ENCODE assay signal across 9 mouse cellular contexts in the genomic region with DNA sequence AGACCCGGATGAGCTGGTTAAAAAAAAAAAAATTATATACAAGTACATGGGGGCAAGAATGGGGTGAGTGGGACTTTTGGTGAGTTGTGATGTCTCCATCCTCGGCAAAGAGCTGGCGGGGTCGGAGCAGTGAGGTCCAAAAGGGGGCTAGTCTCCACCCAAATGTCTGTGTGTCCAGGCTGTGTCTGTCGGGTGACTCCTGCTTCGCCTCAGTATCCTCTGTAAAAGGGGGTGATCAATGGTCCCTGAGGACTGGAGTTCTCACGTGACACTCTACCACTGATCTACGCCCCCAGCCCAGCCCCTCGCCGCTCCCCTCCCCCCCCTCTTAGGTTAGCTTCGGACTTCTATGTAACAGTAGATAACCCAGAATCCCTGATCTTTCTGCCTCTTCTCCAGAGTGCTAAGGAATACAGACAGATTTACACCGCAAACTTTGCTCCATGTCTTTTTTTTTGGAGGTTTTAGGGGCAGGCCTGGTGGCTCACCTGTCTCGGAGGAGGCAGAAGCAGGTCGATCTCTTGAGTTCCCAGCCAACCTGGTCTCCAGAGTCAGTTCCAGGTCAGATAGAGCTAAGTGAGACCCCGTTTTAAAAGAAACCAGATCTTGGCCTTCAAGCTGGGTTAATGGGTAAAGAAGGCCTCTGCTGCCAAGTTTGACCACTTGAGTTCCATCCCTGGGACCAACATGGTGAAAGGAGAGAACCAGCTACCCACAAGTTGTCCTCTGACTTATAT. TPM values are rescaled to one million over a fixed set of nuclear protein-coding genes. Genes with fewer than 3 reads are reported as not detected.
A peak's percentile ranks its signal among the peaks of the same experiment; 100 is the strongest.
DNase-seq lines count a peak whose midpoint lies in the region; ATAC-seq and TF ChIP-seq lines count a peak whose summit lies in the region.
"Had no signal": no experiment of that assay in that cellular context is flagged by ENCODE, and none has a peak within 500 bp of the region (broad histone marks: within the 10 kb centered on the region; RNA-seq: fewer than 3 reads in every experiment).

No protein-coding gene starts in this region.

- peak overlapping the region; percentile 83 for H3K4me2 ChIP-seq in heart, embryonic 11.5 days
- H3K4me2 ChIP-seq in forebrain, embryonic 15.5 days (replicated peaks): peak overlapping the region; percentile 62
- peak overlapping the region; percentile 96 for H3K4me2 ChIP-seq in liver, embryonic 16.5 days (ENCODE audit: low read depth, low read length)

- peaks cover 24% of the 10 kb centered on the region for H3K36me3 ChIP-seq in heart, embryonic 11.5 days (ENCODE audit: control insufficient read depth, insufficient read depth, low read length)
- H3K36me3 ChIP-seq in ES-E14 (ENCODE audit: control insufficient read depth, insufficient read depth, low read length, poor library complexity, severe bottlenecking): peaks cover 32% of the 10 kb centered on the region
- peaks cover 24% of the 10 kb centered on the region for H3K36me3 ChIP-seq in forebrain, embryonic 15.5 days
- H3K36me3 ChIP-seq in liver, embryonic 16.5 days (ENCODE audit: control insufficient read depth, insufficient read depth): peaks cover 21% of the 10 kb centered on the region

- no peak for ATAC-seq in heart, embryonic 11.5 days (replicated peaks; ENCODE audit: insufficient number of reproducible peaks, low FRiP score, low TSS enrichment)
- ATAC-seq in forebrain, embryonic 15.5 days (replicated peaks): no peak
- ATAC-seq in liver, embryonic 16.5 days (ENCODE audit: low read depth): no peak
- no peak for ATAC-seq in activated CD4-positive, CD25-positive, alpha-beta regulatory T cell, adult 4 months

- H3K4me3 ChIP-seq in heart, embryonic 11.5 days (ENCODE audit: low read depth, low read length): peak overlapping the region; percentile 93
- H3K4me3 ChIP-seq in ES-E14 (ENCODE audit: insufficient read depth in 1 of 2, low read depth in 1 of 2, low read length in 2 of 2, poor library complexity in 1 of 2, severe bottlenecking in 1 of 2): peak overlapping the region; percentile 70 to 80
- peak overlapping the region; percentile 78 for H3K4me3 ChIP-seq in forebrain, embryonic 15.5 days
- peak overlapping the region; percentile 81 for H3K4me3 ChIP-seq in liver, embryonic 16.5 days (ENCODE audit: low read depth, low read length)

- H3K9me3 ChIP-seq in heart, embryonic 11.5 days (replicated peaks; ENCODE audit: control insufficient read depth, low read length): no peaks in the 10 kb centered on the region
- no peaks in the 10 kb centered on the region for H3K9me3 ChIP-seq in ES-E14 (ENCODE audit: control insufficient read depth, insufficient read depth, low read depth, low read length)
- H3K9me3 ChIP-seq in forebrain, embryonic 15.5 days: no peaks in the 10 kb centered on the region
- H3K9me3 ChIP-seq in liver, embryonic 16.5 days (replicated peaks; ENCODE audit: control insufficient read depth, low read length): no peaks in the 10 kb centered on the region

- peak overlapping the region; percentile 77 for H3K9ac ChIP-seq in heart, embryonic 11.5 days (ENCODE audit: low read depth, low read length)
- H3K9ac ChIP-seq in ES-E14 (ENCODE audit: insufficient read depth, low read depth, low read length, poor library complexity, severe bottlenecking): peak overlapping the region; percentile 90; the same call in 1 of the 2 replicates
- peak overlapping the region; percentile 71 for H3K9ac ChIP-seq in forebrain, embryonic 15.5 days (replicated peaks)
- H3K9ac ChIP-seq in liver, embryonic 16.5 days (ENCODE audit: low read depth, low read length): peak overlapping the region; percentile 79

- H3K27me3 ChIP-seq in heart, embryonic 11.5 days (ENCODE audit: control insufficient read depth, insufficient read depth, low read length): no peaks in the 10 kb centered on the region
- no peaks in the 10 kb centered on the region for H3K27me3 ChIP-seq in forebrain, embryonic 15.5 days
- no peaks in the 10 kb centered on the region for H3K27me3 ChIP-seq in liver, embryonic 16.5 days (ENCODE audit: control insufficient read depth, insufficient read depth, low read depth, low read length)

- H3K4me1 ChIP-seq in heart, embryonic 11.5 days (ENCODE audit: control insufficient read depth, insufficient read depth, low read length): peaks cover 22% of the 10 kb centered on the region
- peaks cover 0 to 14% of the 10 kb centered on the region in 2 experiments; a peak in 1 of 4 replicates for H3K4me1 ChIP-seq in ES-E14 (ENCODE audit: control insufficient read depth in 2 of 2, insufficient read depth in 2 of 2, low read length in 2 of 2, poor library complexity in 1 of 2)
- peaks cover 35% of the 10 kb centered on the region for H3K4me1 ChIP-seq in forebrain, embryonic 15.5 days
- peaks cover 37% of the 10 kb centered on the region for H3K4me1 ChIP-seq in liver, embryonic 16.5 days (ENCODE audit: control insufficient read depth, low read depth, low read length)

- in situ Hi-C loops in ES-E14 (cut with MboI; ENCODE audit: low sequenced_read_pairs in 2 of 2, unreplicated experiment in 2 of 2): loop anchor here in 1 of 2 experiments (5.0 kb wide), 1 partner anchor 53 kb away; no protein-coding TSS in a partner anchor

- DNase-seq in heart, postnatal 4 days: no peak
- no peak for DNase-seq in ES-E14 (ENCODE audit: low read depth, low spot score)
- DNase-seq in thymus, postnatal 4 days: no peak
- no peak for DNase-seq in lung, postnatal 4 days

- H3K27ac ChIP-seq in heart, embryonic 11.5 days (ENCODE audit: low read depth, low read length): peak overlapping the region; percentile 85; the same call in 1 of the 2 replicates
- peak overlapping the region; percentile 72; the same call in 1 of the 2 replicates for H3K27ac ChIP-seq in ES-E14 (ENCODE audit: insufficient read depth, low read depth, low read length, poor library complexity, severe bottlenecking)
- H3K27ac ChIP-seq in forebrain, embryonic 15.5 days (replicated peaks): peak overlapping the region; percentile 96
- H3K27ac ChIP-seq in liver, embryonic 16.5 days (ENCODE audit: low read length): peak overlapping the region; percentile 90; the same call in 1 of the 2 replicates

- WGBS in heart, embryonic 11.5 days (ENCODE audit: insufficient replicate concordance): 49% methylated on average over 15 of the region's 15 CpGs
- WGBS in forebrain, embryonic 15.5 days: 60% methylated on average over 15 of the region's 15 CpGs
- 42% methylated on average over 15 of the region's 15 CpGs for WGBS in liver, embryonic 16.5 days (ENCODE audit: insufficient replicate concordance)

TF ChIP-seq in ES-E14, 5 proteins besides CTCF, POLR2A, EP300 and RAD21:
- TF ChIP-seq ZNF384 (IDR thresholded peaks at IDR 0.05; ENCODE audit: low read depth, low read length): no peak
- TF ChIP-seq ZC3H11A (IDR thresholded peaks at IDR 0.05; ENCODE audit: borderline replicate concordance, low read depth, low read length): no peak
- TF ChIP-seq CHD2 (IDR thresholded peaks at IDR 0.05; ENCODE audit: low read depth, low read length): no peak
- no peak for TF ChIP-seq HCFC1 (IDR thresholded peaks at IDR 0.05; ENCODE audit: borderline replicate concordance, insufficient read depth, low read length)
- TF ChIP-seq MAFK (IDR thresholded peaks at IDR 0.05; ENCODE audit: insufficient read depth, low read depth, low read length): no peak

RNA-seq across cellular contexts. Expression of a gene that starts 1.4 kb away (rescaled TPM):
- 981 and 1,056 TPM in 2 replicates for polyA plus RNA-seq in heart, embryonic 11.5 days (2014; fragmentation: Nextera tagmentation; extraction: Ambion mirVana)
- 1,000 to 10,000 TPM; 1,039 to 1,207 TPM for total RNA-seq in heart, postnatal 4 days (2021)
- total RNA-seq in ES-E14 (2012; rRNA removed): 3,971 and 5,136 TPM in 2 replicates
- 890 and 969 TPM in 2 replicates for polyA plus RNA-seq in forebrain, embryonic 15.5 days (2015; fragmentation: Nextera tagmentation; extraction: Ambion mirVana)
- 558 and 645 TPM in 2 replicates for polyA plus RNA-seq in liver, embryonic 16.5 days (2015; fragmentation: Nextera tagmentation; extraction: Ambion mirVana)
- polyA plus RNA-seq in activated CD4-positive, CD25-positive, alpha-beta regulatory T cell, adult 4 months (2017; shearing (Covaris generic)): 1,000 to 10,000 TPM; 7,090 to 8,122 TPM

RNA-seq across cellular contexts. Expression of a gene that starts 5.7 kb away (rescaled TPM):
- polyA plus RNA-seq in heart, embryonic 11.5 days (2014; fragmentation: Nextera tagmentation; extraction: Ambion mirVana): 1,168 and 1,305 TPM in 2 replicates
- total RNA-seq in heart, postnatal 4 days (2021): 100 to 1,000 TPM; 846 to 864 TPM
- 1,746 and 1,854 TPM in 2 replicates for total RNA-seq in ES-E14 (2012; rRNA removed)
- polyA plus RNA-seq in forebrain, embryonic 15.5 days (2015; fragmentation: Nextera tagmentation; extraction: Ambion mirVana): 982 and 1,055 TPM in 2 replicates
- polyA plus RNA-seq in liver, embryonic 16.5 days (2015; fragmentation: Nextera tagmentation; extraction: Ambion mirVana): 646 and 744 TPM in 2 replicates
- polyA plus RNA-seq in activated CD4-positive, CD25-positive, alpha-beta regulatory T cell, adult 4 months (2017; shearing (Covaris generic)): 1,000 to 10,000 TPM; 4,562 to 5,652 TPM

RNA-seq across cellular contexts. Expression of a gene that starts 6.1 kb away (rescaled TPM):
- polyA plus RNA-seq in heart, embryonic 11.5 days (2014; fragmentation: Nextera tagmentation; extraction: Ambion mirVana): 0.21 TPM in 2 replicates
- not detected for total RNA-seq in heart, postnatal 4 days (2021)
- 0.36 and 0.90 TPM in 2 replicates for total RNA-seq in ES-E14 (2012; rRNA removed)
- 0.15 TPM in 1 of 2 replicates, not detected in the other for polyA plus RNA-seq in forebrain, embryonic 15.5 days (2015; fragmentation: Nextera tagmentation; extraction: Ambion mirVana)
- 0.12 TPM in 1 of 2 replicates, not detected in the other for polyA plus RNA-seq in liver, embryonic 16.5 days (2015; fragmentation: Nextera tagmentation; extraction: Ambion mirVana)
- not detected for polyA plus RNA-seq in activated CD4-positive, CD25-positive, alpha-beta regulatory T cell, adult 4 months (2017; shearing (Covaris generic))
- total RNA-seq: gastrocnemius, postnatal 10 days had no signal

RNA-seq across cellular contexts. Expression of a gene that starts 6.3 kb away (rescaled TPM):
- 1.6 and 2.5 TPM in 2 replicates for polyA plus RNA-seq in heart, embryonic 11.5 days (2014; fragmentation: Nextera tagmentation; extraction: Ambion mirVana)
- 1 to 10 TPM; 1.5 to 2.1 TPM for total RNA-seq in heart, postnatal 4 days (2021)
- total RNA-seq in ES-E14 (2012; rRNA removed): 1.8 and 1.9 TPM in 2 replicates
- 1.6 and 2.1 TPM in 2 replicates for polyA plus RNA-seq in forebrain, embryonic 15.5 days (2015; fragmentation: Nextera tagmentation; extraction: Ambion mirVana)
- polyA plus RNA-seq in liver, embryonic 16.5 days (2015; fragmentation: Nextera tagmentation; extraction: Ambion mirVana): 3.0 and 3.1 TPM in 2 replicates
- polyA plus RNA-seq in activated CD4-positive, CD25-positive, alpha-beta regulatory T cell, adult 4 months (2017; shearing (Covaris generic)): 100 to 1,000 TPM; 118 to 125 TPM

RNA-seq across cellular contexts. Expression of a gene that starts 24.2 kb away (rescaled TPM):
- polyA plus RNA-seq in heart, embryonic 11.5 days (2014; fragmentation: Nextera tagmentation; extraction: Ambion mirVana): 99.1 and 99.6 TPM in 2 replicates
- total RNA-seq in heart, postnatal 4 days (2021): 10 to 100 TPM; 58.5 to 67.0 TPM
- 69.9 and 70.2 TPM in 2 replicates for total RNA-seq in ES-E14 (2012; rRNA removed)
- 96.0 and 96.9 TPM in 2 replicates for polyA plus RNA-seq in forebrain, embryonic 15.5 days (2015; fragmentation: Nextera tagmentation; extraction: Ambion mirVana)
- 42.3 and 42.8 TPM in 2 replicates for polyA plus RNA-seq in liver, embryonic 16.5 days (2015; fragmentation: Nextera tagmentation; extraction: Ambion mirVana)
- 10 to 100 TPM; 44.4 to 53.0 TPM for polyA plus RNA-seq in activated CD4-positive, CD25-positive, alpha-beta regulatory T cell, adult 4 months (2017; shearing (Covaris generic))
